Mouse (Mus musculus) ES-Bruce4 (cell line): ENCODE results near the gene Nupr1. TPM values are rescaled to one million over a fixed set of nuclear protein-coding genes. Genes with fewer than 3 reads are reported as not detected.

Experiments used
- H3K27ac ChIP-seq: 2 replicates; pipeline ENCODE4 v1.5.1; 2012; ENCODE audit warnings: low read length, inconsistent platforms; ENCODE audit not compliant: insufficient read depth
- H3K27me3 ChIP-seq: 2 replicates; pipeline ENCODE4 v1.6.1; 2012; ENCODE audit warnings: mild to moderate bottlenecking, low read length, inconsistent platforms; ENCODE audit not compliant: control insufficient read depth, poor library complexity, insufficient read depth, severe bottlenecking
- H3K36me3 ChIP-seq: 2 replicates; pipeline ENCODE4 v1.6.1; 2012; ENCODE audit warnings: inconsistent platforms, mild to moderate bottlenecking, low read length, moderate library complexity; ENCODE audit not compliant: control insufficient read depth, poor library complexity, insufficient read depth, severe bottlenecking
- H3K4me1 ChIP-seq: one replicate; pipeline ENCODE4 v1.8.1; 2011; ENCODE audit warnings: low read length; ENCODE audit not compliant: control insufficient read depth, insufficient read depth
- H3K4me3 ChIP-seq: 2 replicates; pipeline ENCODE4 v1.5.1; 2011; ENCODE audit warnings: low read depth, mild to moderate bottlenecking, low read length
- H3K9ac ChIP-seq: 2 replicates; pipeline ENCODE4 v1.6.1; 2012; ENCODE audit warnings: low read depth, mild to moderate bottlenecking, inconsistent platforms; ENCODE audit not compliant: poor library complexity, severe bottlenecking
- H3K9me3 ChIP-seq: replicated peaks from 2 replicates; pipeline ENCODE4 v1.6.1; 2012; ENCODE audit warnings: mild to moderate bottlenecking, low read length, inconsistent platforms; ENCODE audit not compliant: control insufficient read depth, poor library complexity, insufficient read depth, severe bottlenecking
- CTCF ChIP-seq: IDR thresholded peaks from one replicate; pipeline ENCODE4 v1.8.1; 2011; ENCODE audit warnings: low read depth, low read length
- EP300 ChIP-seq: IDR thresholded peaks from 2 replicates; pipeline ENCODE4 v1.6.1; 2011; ENCODE audit warnings: low read depth, low read length; ENCODE audit not compliant: insufficient read depth
- POLR2A ChIP-seq: IDR thresholded peaks from one replicate; pipeline ENCODE4 v1.8.1; 2011; ENCODE audit warnings: low read length; ENCODE audit not compliant: insufficient read depth
- polyA plus RNA-seq: library from polyadenylated mRNA; stranded (reverse); fragments of >200 nt; gene quantifications from 2 replicates; pipeline ENCODE4 v1.2.4, GENCODE M21; 2011; ENCODE audit warnings: low read depth; ENCODE audit not compliant: missing spikeins, insufficient read depth, insufficient read length

Gene Nupr1
- polyA plus RNA-seq: 13.6 and 14.1 TPM in 2 replicates

DNA sequence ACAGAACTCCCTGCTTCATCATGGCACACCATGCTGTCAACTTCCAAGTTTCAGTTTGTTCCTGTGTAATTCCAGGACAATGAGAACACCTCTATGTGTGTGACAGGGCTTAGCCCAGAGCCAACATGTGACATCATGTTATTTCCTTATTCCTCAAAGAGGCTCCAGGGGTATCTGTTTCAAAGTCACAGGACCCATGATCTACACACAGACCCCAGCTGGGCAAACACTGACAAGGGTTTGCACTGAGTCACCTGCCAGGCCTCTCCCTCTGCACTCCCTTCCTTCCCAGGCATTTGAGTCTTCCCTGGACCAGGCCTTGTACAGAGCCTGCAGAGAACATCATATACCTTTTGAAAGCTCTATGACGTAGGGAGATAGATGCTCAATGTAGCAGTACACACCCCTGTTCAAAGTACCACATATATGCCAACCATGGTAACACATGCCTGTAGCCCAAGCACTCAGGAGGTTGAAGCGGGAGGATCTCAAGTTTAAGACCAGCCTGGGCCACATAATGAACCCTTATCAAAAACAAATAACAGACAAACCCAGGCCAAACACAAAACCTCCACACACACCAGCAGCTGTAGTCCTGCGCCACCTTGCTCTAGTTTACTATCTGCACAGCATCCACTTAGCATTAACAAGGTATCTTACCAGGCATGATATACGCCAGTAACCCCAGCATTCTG lies at the start of gene Nupr1:
Gene Nupr1, minus strand, starts transcription at position 38 of the 695 bp plus-strand sequence.
- Histone ChIP-seq H3K9me3 (no peaks in the 10 kb centered on the region), H3K4me3 (no peak within 1 kb of the TSS), H3K27me3 (no peaks in the 10 kb centered on the region), H3K4me1 (peaks cover 2% of the 10 kb centered on the region), H3K27ac (no peak within 1 kb of the TSS), H3K9ac (no peak within 1 kb of the TSS), H3K36me3 (no peaks in the 10 kb centered on the region)
- TF ChIP-seq CTCF: no peak

DNA sequence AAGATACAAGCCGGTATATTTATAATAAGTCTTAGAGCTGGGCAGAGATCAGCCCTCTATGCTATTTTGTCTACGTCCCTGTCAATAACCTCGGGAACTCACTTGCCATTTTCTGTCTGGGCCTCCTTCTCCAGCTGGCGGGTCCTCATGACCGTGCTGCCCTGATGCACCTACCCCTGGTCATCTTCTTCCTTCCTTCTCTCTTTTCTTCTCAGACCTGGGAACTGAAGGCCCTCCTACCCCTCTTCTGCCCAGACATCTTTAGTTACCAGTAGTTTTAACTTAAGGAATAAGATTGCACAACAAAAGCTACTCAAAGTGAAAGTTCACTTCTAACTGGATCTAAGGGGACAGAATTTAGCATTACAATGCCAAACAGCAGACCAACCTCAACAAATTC lies 49.0 kb upstream of the Nupr1 start:
- H3K4me1 ChIP-seq: no peaks in the 10 kb centered on the region
- H3K9ac ChIP-seq: no peak overlapping the region
- no peaks in the 10 kb centered on the region for H3K36me3 ChIP-seq
- no peaks in the 10 kb centered on the region for H3K27me3 ChIP-seq
- TF ChIP-seq POLR2A (no peak), CTCF (no peak), EP300 (no peak)
- H3K4me3 ChIP-seq: no peak overlapping the region
- H3K9me3 ChIP-seq: no peaks in the 10 kb centered on the region
- no peak overlapping the region for H3K27ac ChIP-seq

DNA sequence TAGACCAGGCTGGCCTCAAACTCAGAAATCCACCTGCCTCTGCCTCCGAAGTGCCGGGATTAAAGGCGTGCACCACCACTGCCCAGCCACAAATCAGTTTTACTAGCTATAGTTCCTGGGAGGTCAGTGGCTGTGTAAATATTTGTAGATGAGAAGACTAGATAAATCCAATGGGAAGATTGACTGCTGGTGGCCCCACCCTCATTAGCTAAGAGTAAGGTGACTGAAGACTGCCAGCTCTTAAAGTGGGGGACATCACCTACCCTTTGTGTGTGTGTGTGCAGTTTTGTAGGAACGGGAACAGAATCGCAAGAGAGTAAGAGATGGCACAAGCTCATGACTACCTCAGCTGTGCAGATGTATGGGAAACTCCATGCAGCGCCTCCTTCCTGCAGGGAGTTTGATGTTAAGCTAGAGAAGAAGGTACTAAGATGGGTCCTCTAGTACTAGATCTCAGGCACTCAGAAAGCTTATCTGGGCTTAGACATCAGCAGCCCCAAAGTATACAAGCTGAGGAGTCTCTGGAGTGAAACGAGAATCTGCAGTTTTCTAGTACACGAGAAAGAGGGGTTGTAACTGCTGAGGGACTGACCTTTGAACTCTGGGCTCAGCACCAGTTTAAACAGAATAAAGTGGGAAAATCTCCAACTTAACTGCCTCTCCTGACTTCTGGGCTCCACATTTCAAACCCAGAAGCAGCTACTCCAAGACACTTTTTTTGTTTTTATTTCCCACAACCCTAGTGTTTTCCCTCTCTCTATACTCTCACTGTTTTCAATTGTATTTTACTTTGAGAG lies 48.1 kb upstream of the Nupr1 start:
- Histone ChIP-seq H3K4me3 (no peak overlapping the region), H3K4me1 (no peaks in the 10 kb centered on the region), H3K36me3 (0 out of 2 replicates have a peak, but pooled peaks cover 3% of the 10 kb centered on the region), H3K9ac (no peak overlapping the region), H3K9me3 (no peaks in the 10 kb centered on the region), H3K27ac (no peak overlapping the region), H3K27me3 (no peaks in the 10 kb centered on the region)
- TF ChIP-seq POLR2A: no peak
- no peak for TF ChIP-seq CTCF
- TF ChIP-seq EP300: no peak

DNA sequence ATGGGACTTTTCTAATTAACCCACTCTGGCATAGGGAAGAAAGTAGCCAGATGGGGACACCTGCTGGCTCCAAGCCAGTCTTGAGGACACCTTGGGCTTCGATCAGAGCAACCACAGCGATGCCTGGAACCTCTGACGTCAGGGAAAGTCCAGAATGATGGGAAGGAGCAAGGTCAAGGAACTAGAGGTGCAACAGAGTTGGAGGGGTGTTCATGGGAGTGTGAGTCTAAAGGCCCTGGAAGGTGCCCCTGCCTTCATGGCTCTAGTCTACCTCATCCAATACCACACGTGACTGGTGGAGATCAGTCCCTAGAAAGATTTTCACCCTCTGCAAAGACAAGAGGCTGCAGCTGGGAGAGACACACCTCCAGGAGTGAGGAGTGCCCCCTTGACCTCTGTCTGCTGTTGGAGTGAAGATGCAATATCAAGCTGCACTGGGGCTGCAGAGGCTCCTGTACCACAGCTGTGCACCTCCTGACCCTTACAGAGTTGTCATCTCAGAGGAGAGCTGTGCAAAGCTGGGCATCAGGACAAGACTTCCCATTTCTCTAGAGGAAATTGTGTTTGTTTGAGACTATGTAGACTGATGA lies 46.1 kb upstream of the Nupr1 start:
- no peak overlapping the region for H3K27ac ChIP-seq
- H3K36me3 ChIP-seq: peaks cover 9% of the 10 kb centered on the region; the same call in 1 of the 2 replicates
- H3K4me3 ChIP-seq: no peak overlapping the region
- TF ChIP-seq CTCF (no peak), EP300 (no peak), POLR2A (no peak)
- H3K9ac ChIP-seq: no peak overlapping the region
- H3K4me1 ChIP-seq: no peaks in the 10 kb centered on the region
- H3K9me3 ChIP-seq: no peaks in the 10 kb centered on the region
- no peaks in the 10 kb centered on the region for H3K27me3 ChIP-seq

DNA sequence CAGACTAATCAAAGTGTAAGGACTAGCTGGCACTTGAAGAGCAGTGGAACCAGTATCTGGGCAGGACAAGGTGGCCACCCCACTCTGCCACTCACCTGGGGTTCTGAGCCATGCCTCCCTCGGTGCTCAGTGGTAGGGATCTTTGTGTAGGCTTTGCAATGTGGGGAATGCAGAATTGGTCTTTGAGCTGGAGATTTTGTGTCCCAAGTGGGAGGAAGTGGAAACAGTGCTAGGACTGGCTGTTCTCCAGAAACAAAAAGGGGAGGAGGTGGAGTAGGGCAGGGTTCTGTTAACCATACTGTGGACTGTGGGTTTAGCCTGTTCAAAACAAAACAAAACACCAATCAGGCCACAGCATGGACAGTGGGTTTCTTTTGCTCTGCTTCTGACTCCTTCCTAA lies 45.5 kb upstream of the Nupr1 start, which contains the start of gene Sult1a1:
Gene Sult1a1, minus strand, starts transcription at position 226 of the 400 bp plus-strand sequence.
- Histone ChIP-seq H3K27me3 (no peaks in the 10 kb centered on the region), H3K9me3 (no peaks in the 10 kb centered on the region), H3K9ac (no peak within 1 kb of the TSS), H3K36me3 (peaks cover 9% of the 10 kb centered on the region; the same call in 1 of the 2 replicates), H3K4me1 (no peaks in the 10 kb centered on the region), H3K4me3 (no peak within 1 kb of the TSS), H3K27ac (no peak within 1 kb of the TSS)
- TF ChIP-seq EP300 (no peak), CTCF (no peak), POLR2A (no peak)
